Comparison of ENCODE assay signal across 10 mouse cellular contexts in genomic region chr2:152604057-152604456, GRCm38 (mm10). TPM values are rescaled to one million over a fixed set of nuclear protein-coding genes. Genes with fewer than 3 reads are reported as not detected.
DNase-seq lines count a peak whose midpoint lies in the region; ATAC-seq lines count a peak whose summit lies in the region.
"Had no signal": no experiment of that assay in that cellular context is flagged by ENCODE, and none has a peak within 500 bp of the region (broad histone marks: within the 10 kb centered on the region; RNA-seq: fewer than 3 reads in every experiment).

Gene Defb36 (plus strand): TSS chr2:152604327.

- no peak within 1 kb of the TSS for H3K4me2 ChIP-seq in midbrain, embryonic 11.5 days
- no peak within 1 kb of the TSS for H3K4me2 ChIP-seq in midbrain, embryonic 15.5 days
- H3K4me2 ChIP-seq: hindbrain, embryonic 15.5 days; midbrain, embryonic 12.5 days had no signal

- no peaks in the 10 kb centered on the region for H3K27me3 ChIP-seq in midbrain, embryonic 11.5 days (ENCODE audit: control insufficient read depth, insufficient read depth, low read length)
- H3K27me3 ChIP-seq in midbrain, embryonic 15.5 days (replicated peaks), result no peaks in the 10 kb centered on the region
- H3K27me3 ChIP-seq: hindbrain, embryonic 15.5 days; midbrain, embryonic 12.5 days had no signal

- 84% methylated on average over 15 of the region's 15 CpGs for WGBS in midbrain, embryonic 11.5 days
- WGBS in midbrain, embryonic 15.5 days, result 87% methylated on average over 15 of the region's 15 CpGs

- no peaks in the 10 kb centered on the region for H3K9me3 ChIP-seq in midbrain, embryonic 11.5 days (ENCODE audit: control insufficient read depth, low read length)
- no peaks in the 10 kb centered on the region for H3K9me3 ChIP-seq in midbrain, embryonic 15.5 days
- H3K9me3 ChIP-seq: hindbrain, embryonic 15.5 days; midbrain, embryonic 12.5 days had no signal

- H3K4me1 ChIP-seq in midbrain, embryonic 11.5 days (ENCODE audit: control insufficient read depth, insufficient read depth, low read length), result no peaks in the 10 kb centered on the region
- no peaks in the 10 kb centered on the region for H3K4me1 ChIP-seq in midbrain, embryonic 15.5 days
- H3K4me1 ChIP-seq: hindbrain, embryonic 15.5 days; midbrain, embryonic 12.5 days had no signal

- H3K27ac ChIP-seq in midbrain, embryonic 11.5 days (ENCODE audit: low read depth, low read length), result no peak within 1 kb of the TSS
- no peak within 1 kb of the TSS for H3K27ac ChIP-seq in midbrain, embryonic 15.5 days
- H3K27ac ChIP-seq: hindbrain, embryonic 15.5 days; midbrain, embryonic 12.5 days had no signal

- ATAC-seq in midbrain, embryonic 11.5 days (ENCODE audit: low FRiP score), result no peak
- ATAC-seq in midbrain, embryonic 15.5 days (replicated peaks), result no peak
- ATAC-seq in erythroblast, adult 5-6 weeks (replicated peaks; ENCODE audit: low FRiP score, poor library complexity, severe bottlenecking), result no peak

- no peaks in the 10 kb centered on the region for H3K36me3 ChIP-seq in midbrain, embryonic 11.5 days (ENCODE audit: control insufficient read depth, insufficient read depth, low read length)
- H3K36me3 ChIP-seq in midbrain, embryonic 15.5 days (replicated peaks), result no peaks in the 10 kb centered on the region
- H3K36me3 ChIP-seq: hindbrain, embryonic 15.5 days; midbrain, embryonic 12.5 days had no signal

- no peak within 1 kb of the TSS for H3K4me3 ChIP-seq in midbrain, embryonic 11.5 days (ENCODE audit: low read depth, low read length)
- H3K4me3 ChIP-seq in midbrain, embryonic 15.5 days, result no peak within 1 kb of the TSS
- H3K4me3 ChIP-seq: hindbrain, embryonic 15.5 days; midbrain, embryonic 12.5 days had no signal

- DNase-seq in gastrocnemius, postnatal 10 days, result peak; percentile 61
- DNase-seq in gastrocnemius, adult 8-10 months (ENCODE audit: low spot score in 2 of 2), result no peak
- peak; percentile 76 for DNase-seq in midbrain, embryonic 11.5 days (ENCODE audit: low spot score, missing footprints)
- DNase-seq in adrenal gland, adult (ENCODE audit: inconsistent age in 2 of 2, low spot score in 1 of 2), result peak; percentile 83 to 91
- DNase-seq in kidney, postnatal 25 days, result peak; percentile 74 to 76
- DNase-seq in thymus, postnatal 25 days, result peak; percentile 19

- no peak within 1 kb of the TSS for H3K9ac ChIP-seq in midbrain, embryonic 11.5 days (ENCODE audit: low read length)
- no peak within 1 kb of the TSS for H3K9ac ChIP-seq in midbrain, embryonic 15.5 days
- H3K9ac ChIP-seq: hindbrain, embryonic 15.5 days; midbrain, embryonic 12.5 days had no signal

RNA-seq across cellular contexts. Expression of gene Defb36, which starts in this region (rescaled TPM):
- total RNA-seq in gastrocnemius, postnatal 10 days (2021), result not detected
- not detected for total RNA-seq in gastrocnemius, adult 8-10 months (2022)
- polyA plus RNA-seq in midbrain, embryonic 11.5 days (2014; fragmentation: Nextera tagmentation; extraction: Ambion mirVana), result not detected in 2 replicates
- not detected in 2 replicates for polyA plus RNA-seq in midbrain, embryonic 15.5 days (2015; fragmentation: Nextera tagmentation; extraction: Ambion mirVana)
- total RNA-seq in erythroblast, adult 5-6 weeks (2015; ENCODE audit: low replicate concordance), result not detected in 2 replicates
- not detected in 2 replicates for total RNA-seq in erythroblast, adult 5-6 weeks (2017; ENCODE audit: low replicate concordance)
- polyA plus RNA-seq: hindbrain, embryonic 15.5 days; midbrain, embryonic 12.5 days had no signal

Comparison
In these comparisons a context has a peak if more than half of its experiments do, and no peak if none do; other contexts are left out.
1. Peak in DNase-seq in gastrocnemius, postnatal 10 days; RNA of the gene not detected or under 1 TPM.
2. Peak in DNase-seq in midbrain, embryonic 11.5 days; RNA of the gene not detected or under 1 TPM.
3. DNase-seq: peak in adrenal gland, adult (2 of 2), kidney, postnatal 25 days (2 of 2) and thymus, postnatal 25 days (single experiment); none in gastrocnemius, adult 8-10 months (0 of 2).